Mouse (Mus musculus): ENCODE data around the gene Cd37. TPM values are rescaled to one million over a fixed set of nuclear protein-coding genes. Genes with fewer than 3 reads are reported as not detected.

The Cd37 gene
- polyA plus RNA-seq, 1 experiment from 2014 or later, result 1.1 TPM

GRCm38 (mm10) chr7:45231941-45232340 lies 7.0 kb downstream of the Cd37 start:
- DNase-seq (ENCODE audit: extremely low spot score, low spot score), result peak; percentile 13
- WGBS, result 95% methylated on average over 11 of the region's 11 CpGs
- H3K36me3 ChIP-seq (replicated peaks), result peaks cover 74% of the 10 kb centered on the region

GRCm38 (mm10) chr7:45231192-45231591 lies 7.7 kb downstream of the Cd37 start:
- Histone ChIP-seq H3K4me1 (peaks cover 42% of the 10 kb centered on the region), H3K36me3 (replicated peaks) (peaks cover 81% of the 10 kb centered on the region), H3K27ac (no peak overlapping the region), H3K4me3 (no peak overlapping the region), H3K27me3 (ENCODE audit: poor library complexity, severe bottlenecking) (peaks cover 28% of the 10 kb centered on the region), H3K9me3 (no peaks in the 10 kb centered on the region)
- WGBS, result 94% methylated on average over 12 of the region's 12 CpGs
- no peak for DNase-seq (ENCODE audit: extremely low spot score, low spot score)

More at GRCm38 (mm10) chr7:45231941-45232340, 7.0 kb downstream of the Cd37 start:
- Histone ChIP-seq H3K27me3 (ENCODE audit: poor library complexity, severe bottlenecking) (peaks cover 36% of the 10 kb centered on the region), H3K4me1 (peaks cover 43% of the 10 kb centered on the region), H3K9me3 (no peaks in the 10 kb centered on the region), H3K27ac (no peak overlapping the region), H3K4me3 (no peak overlapping the region)

GRCm38 (mm10) chr7:45229459-45230203 lies 9.3 kb downstream of the Cd37 start:
- H3K9me3 ChIP-seq, result no peaks in the 10 kb centered on the region
- H3K4me3 ChIP-seq, result no peak overlapping the region
- no peak overlapping the region for H3K27ac ChIP-seq
- no peak for DNase-seq (ENCODE audit: extremely low spot score, low spot score)
- WGBS, result 89% methylated on average over 7 of the region's 7 CpGs
- peaks cover 97% of the 10 kb centered on the region for H3K36me3 ChIP-seq (replicated peaks)
- H3K4me1 ChIP-seq, result peaks cover 27% of the 10 kb centered on the region
- H3K27me3 ChIP-seq (ENCODE audit: poor library complexity, severe bottlenecking), result peaks cover 19% of the 10 kb centered on the region

GRCm38 (mm10) chr7:45229046-45229445 lies 9.9 kb downstream of the Cd37 start:
- no peaks in the 10 kb centered on the region for H3K9me3 ChIP-seq
- peaks cover 100% of the 10 kb centered on the region for H3K36me3 ChIP-seq (replicated peaks)
- 97% methylated on average over 8 of the region's 8 CpGs for WGBS
- no peak for DNase-seq (ENCODE audit: extremely low spot score, low spot score)
- no peak overlapping the region for H3K27ac ChIP-seq
- peaks cover 21% of the 10 kb centered on the region for H3K4me1 ChIP-seq
- H3K4me3 ChIP-seq, result no peak overlapping the region
- H3K27me3 ChIP-seq (ENCODE audit: poor library complexity, severe bottlenecking), result peaks cover 15% of the 10 kb centered on the region

GRCm38 (mm10) chr7:45228548-45228947 lies 10.4 kb downstream of the Cd37 start:
- DNase-seq (ENCODE audit: extremely low spot score, low spot score), result no peak
- 96% methylated on average over 18 of the region's 18 CpGs for WGBS

GRCm38 (mm10) chr7:45226421-45226820 lies 12.5 kb downstream of the Cd37 start:
- Histone ChIP-seq H3K36me3 (replicated peaks) (peaks cover 100% of the 10 kb centered on the region), H3K27me3 (ENCODE audit: poor library complexity, severe bottlenecking) (no peaks in the 10 kb centered on the region)
- WGBS, result 98% methylated on average over 5 of the region's 5 CpGs

More at GRCm38 (mm10) chr7:45228548-45228947, 10.4 kb downstream of the Cd37 start:
- H3K4me3 ChIP-seq, result no peak overlapping the region
- H3K9me3 ChIP-seq, result no peaks in the 10 kb centered on the region
- peaks cover 10% of the 10 kb centered on the region for H3K27me3 ChIP-seq (ENCODE audit: poor library complexity, severe bottlenecking)
- H3K4me1 ChIP-seq, result peaks cover 16% of the 10 kb centered on the region
- H3K27ac ChIP-seq, result no peak overlapping the region
- H3K36me3 ChIP-seq (replicated peaks), result peaks cover 100% of the 10 kb centered on the region

GRCm38 (mm10) chr7:45224826-45225225 lies 14.1 kb downstream of the Cd37 start:
- Histone ChIP-seq H3K27ac (no peak overlapping the region), H3K4me3 (no peak overlapping the region), H3K4me1 (peaks cover 13% of the 10 kb centered on the region), H3K27me3 (ENCODE audit: poor library complexity, severe bottlenecking) (no peaks in the 10 kb centered on the region), H3K36me3 (replicated peaks) (peaks cover 100% of the 10 kb centered on the region), H3K9me3 (no peaks in the 10 kb centered on the region; the same call in 1 of the 2 replicates)
- DNase-seq (ENCODE audit: extremely low spot score, low spot score), result no peak
- 90% methylated on average over 7 of the region's 7 CpGs for WGBS

More at GRCm38 (mm10) chr7:45226421-45226820, 12.5 kb downstream of the Cd37 start:
- Histone ChIP-seq H3K9me3 (no peaks in the 10 kb centered on the region), H3K4me3 (no peak overlapping the region), H3K4me1 (peaks cover 4% of the 10 kb centered on the region; the same call in 1 of the 2 replicates), H3K27ac (no peak overlapping the region)
- no peak for DNase-seq (ENCODE audit: extremely low spot score, low spot score)

GRCm38 (mm10) chr7:45221680-45222079 lies 17.2 kb downstream of the Cd37 start:
- DNase-seq (ENCODE audit: extremely low spot score, low spot score), result no peak
- no peak overlapping the region for H3K27ac ChIP-seq
- no peak overlapping the region for H3K4me3 ChIP-seq
- WGBS, result 91% methylated on average over 2 of the region's 2 CpGs
- H3K9me3 ChIP-seq, result no peaks in the 10 kb centered on the region; the same call in 1 of the 2 replicates
- peaks cover 44% of the 10 kb centered on the region for H3K4me1 ChIP-seq
- no peaks in the 10 kb centered on the region for H3K27me3 ChIP-seq (ENCODE audit: poor library complexity, severe bottlenecking)
- peaks cover 99% of the 10 kb centered on the region for H3K36me3 ChIP-seq (replicated peaks)

GRCm38 (mm10) chr7:45216442-45217183 lies 22.3 kb downstream of the Cd37 start:
- Histone ChIP-seq H3K4me1 (peaks cover 69% of the 10 kb centered on the region), H3K27me3 (ENCODE audit: poor library complexity, severe bottlenecking) (peaks cover 22% of the 10 kb centered on the region), H3K27ac (peak overlapping the region; percentile 100), H3K9me3 (no peaks in the 10 kb centered on the region; the same call in 1 of the 2 replicates), H3K4me3 (peak overlapping the region; percentile 87), H3K36me3 (replicated peaks) (peaks cover 48% of the 10 kb centered on the region)
- DNase-seq (ENCODE audit: extremely low spot score, low spot score), result peak; percentile 92
- under 1% methylated on average over 13 of the region's 13 CpGs for WGBS

GRCm38 (mm10) chr7:45215673-45216441 lies 23.1 kb downstream of the Cd37 start, which contains the start of gene Tead2:
Gene Tead2, plus strand, starts transcription at chr7:45215753.
- Histone ChIP-seq H3K9me3 (no peaks in the 10 kb centered on the region; the same call in 1 of the 2 replicates), H3K4me1 (peaks cover 67% of the 10 kb centered on the region), H3K27me3 (ENCODE audit: poor library complexity, severe bottlenecking) (peaks cover 30% of the 10 kb centered on the region), H3K4me3 (peak within 1 kb of the TSS; percentile 87), H3K27ac (peak within 1 kb of the TSS; percentile 100), H3K36me3 (replicated peaks) (peaks cover 41% of the 10 kb centered on the region)
- WGBS, result 1% methylated on average over 52 of the region's 55 CpGs
- DNase-seq (ENCODE audit: extremely low spot score, low spot score), result peak; percentile 83

GRCm38 (mm10) chr7:45213708-45214107 lies 25.2 kb downstream of the Cd37 start:
- H3K9me3 ChIP-seq, result no peaks in the 10 kb centered on the region
- peaks cover 50% of the 10 kb centered on the region for H3K4me1 ChIP-seq
- 60% methylated on average over 5 of the region's 5 CpGs for WGBS
- DNase-seq (ENCODE audit: extremely low spot score, low spot score), result no peak
- no peak overlapping the region for H3K4me3 ChIP-seq
- H3K27me3 ChIP-seq (ENCODE audit: poor library complexity, severe bottlenecking), result peaks cover 51% of the 10 kb centered on the region
- no peak overlapping the region for H3K27ac ChIP-seq
- H3K36me3 ChIP-seq (replicated peaks), result peaks cover 19% of the 10 kb centered on the region

- DNase-seq (ENCODE audit: extremely low spot score, low spot score), result no peak
- WGBS, result 79% methylated on average over 7 of the region's 7 CpGs
- Histone ChIP-seq H3K36me3 (replicated peaks) (peaks cover 6% of the 10 kb centered on the region), H3K27ac (no peak overlapping the region), H3K27me3 (ENCODE audit: poor library complexity, severe bottlenecking) (peaks cover 55% of the 10 kb centered on the region), H3K9me3 (no peaks in the 10 kb centered on the region), H3K4me3 (no peak overlapping the region), H3K4me1 (peaks cover 36% of the 10 kb centered on the region)
Measured at GRCm38 (mm10) chr7:45212356-45212755, 26.6 kb downstream of the Cd37 start.
